Mouse (Mus musculus): ENCODE measurements at regions not wholly inside any gene's neighbourhood (a gene's known extent, or its start where the extent isn't known, plus 50 kb on each side); places are given as distances from the start of the nearest gene placed in this dataset.
A peak's percentile ranks its signal among the peaks of the same experiment; 100 is the strongest.

DNA sequence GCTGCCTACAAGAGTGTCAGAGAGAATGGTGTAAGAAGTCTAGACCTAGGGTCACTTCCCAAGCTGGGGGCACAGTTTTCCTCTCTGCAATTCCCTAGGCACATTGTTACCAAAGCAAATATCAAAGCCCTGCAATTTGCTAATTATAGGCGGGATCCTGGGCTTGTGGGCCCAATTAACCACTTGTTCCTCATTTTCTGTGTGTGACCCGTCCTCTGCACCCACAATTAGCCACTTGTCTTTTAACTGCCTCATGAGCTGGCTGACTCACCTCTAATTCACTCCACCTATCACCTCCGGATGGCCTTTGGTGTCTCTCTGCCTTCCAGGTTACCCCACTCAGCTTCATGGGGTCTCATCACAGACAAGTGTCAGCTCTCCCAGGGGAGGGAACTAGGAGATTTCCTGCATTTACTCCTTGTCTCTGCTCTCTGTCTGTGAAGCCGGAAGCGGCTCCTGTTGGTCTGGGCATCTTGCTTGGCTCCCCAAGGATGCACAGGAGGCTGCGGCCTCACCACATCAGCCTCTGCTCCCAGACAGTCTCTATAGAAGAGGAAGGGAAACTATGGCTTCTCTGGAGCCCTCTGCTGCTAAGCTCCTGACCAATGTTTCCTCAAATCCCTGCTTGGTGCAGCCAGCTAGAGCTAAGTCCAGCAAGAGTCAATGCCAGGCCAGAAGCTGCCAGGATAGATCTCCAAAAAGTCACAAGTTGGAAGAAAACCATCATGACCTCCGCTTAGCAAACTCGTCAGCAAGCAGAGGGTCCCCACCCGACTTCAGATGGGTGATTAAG is 73.2 kb upstream of the Hes1 start:
- Histone ChIP-seq H3K4me2 (ENCODE audit: low read depth, low read length) (no peak overlapping the region), H3K9ac (ENCODE audit: low read length) (no peak overlapping the region), H3K4me3 (ENCODE audit: low read length) (no peak overlapping the region), H3K36me3 (ENCODE audit: control insufficient read depth, insufficient read depth) (no peaks in the 10 kb centered on the region), H3K4me1 (ENCODE audit: control insufficient read depth, insufficient read depth, low read length) (peaks cover 4% of the 10 kb centered on the region), H3K27me3 (ENCODE audit: control insufficient read depth, insufficient read depth, low read length) (no peaks in the 10 kb centered on the region), H3K9me3 (replicated peaks; ENCODE audit: control insufficient read depth, low read length) (no peaks in the 10 kb centered on the region), H3K27ac (ENCODE audit: low read length) (no peak overlapping the region)
- WGBS, result 78% methylated on average over 9 of the region's 9 CpGs
- no peak for ATAC-seq (replicated peaks; ENCODE audit: extremely low read depth, insufficient read depth, low FRiP score)

DNA sequence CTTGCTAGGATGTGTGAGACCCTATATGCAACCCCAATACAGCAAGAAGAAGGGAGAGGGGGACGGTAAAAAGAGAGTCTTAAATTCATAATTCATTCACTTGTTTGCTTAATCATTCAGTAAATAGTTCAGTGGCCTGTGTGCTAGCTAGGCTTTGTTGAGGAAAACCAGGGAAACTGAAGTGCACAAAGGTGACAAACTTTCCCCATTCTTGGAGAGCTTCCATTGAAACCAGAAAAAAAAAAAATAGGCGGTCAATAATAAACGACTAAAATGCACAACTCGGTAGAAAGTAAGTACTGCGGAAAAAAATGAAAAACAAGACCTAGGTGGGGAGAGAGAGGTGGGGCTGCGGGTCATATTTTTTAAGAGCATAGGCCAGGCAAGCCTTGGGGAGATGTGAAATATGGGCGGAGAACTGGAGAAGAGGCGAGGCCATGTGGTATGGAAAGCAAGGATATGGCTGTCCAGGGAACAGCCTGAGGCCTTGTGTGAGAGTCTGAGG is 72.3 kb upstream of the Hes1 start:
- WGBS, result 87% methylated on average over 8 of the region's 8 CpGs
- no peak for ATAC-seq (replicated peaks; ENCODE audit: extremely low read depth, insufficient read depth, low FRiP score)
- H3K4me2 ChIP-seq (ENCODE audit: low read depth, low read length), result no peak overlapping the region
- no peaks in the 10 kb centered on the region for H3K36me3 ChIP-seq (ENCODE audit: control insufficient read depth, insufficient read depth)
- H3K9me3 ChIP-seq (replicated peaks; ENCODE audit: control insufficient read depth, low read length), result no peaks in the 10 kb centered on the region
- H3K27ac ChIP-seq (ENCODE audit: low read length), result no peak overlapping the region
- H3K9ac ChIP-seq (ENCODE audit: low read length), result no peak overlapping the region
- H3K4me3 ChIP-seq (ENCODE audit: low read length), result no peak overlapping the region
- H3K27me3 ChIP-seq (ENCODE audit: control insufficient read depth, insufficient read depth, low read length), result no peaks in the 10 kb centered on the region
- H3K4me1 ChIP-seq (ENCODE audit: control insufficient read depth, insufficient read depth, low read length), result peaks cover 9% of the 10 kb centered on the region

DNA sequence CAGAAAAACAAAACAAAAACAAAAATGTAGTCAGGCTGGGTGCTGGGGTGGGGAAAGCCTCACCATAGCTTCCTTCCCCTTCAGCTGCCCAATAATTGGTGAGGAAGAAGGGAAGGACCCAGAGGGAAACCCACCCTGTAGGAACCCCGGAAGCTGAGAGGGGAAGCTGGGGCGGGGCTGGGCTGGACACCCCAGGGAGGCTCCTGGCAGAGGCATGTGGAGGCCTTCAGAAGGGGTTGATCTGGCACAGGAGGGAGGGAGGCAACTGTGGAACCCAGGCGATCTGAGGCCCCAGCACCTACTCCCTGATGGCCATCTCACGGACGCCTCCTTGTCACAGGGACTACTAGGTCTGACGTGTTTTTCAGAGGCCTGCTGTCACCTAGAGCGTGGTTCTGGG is 71.1 kb upstream of the Hes1 start:
- H3K9me3 ChIP-seq (replicated peaks; ENCODE audit: control insufficient read depth, low read length), result no peaks in the 10 kb centered on the region
- WGBS, result 75% methylated on average over 7 of the region's 7 CpGs
- no peak overlapping the region for H3K27ac ChIP-seq (ENCODE audit: low read length)
- no peaks in the 10 kb centered on the region for H3K27me3 ChIP-seq (ENCODE audit: control insufficient read depth, insufficient read depth, low read length)
- H3K36me3 ChIP-seq (ENCODE audit: control insufficient read depth, insufficient read depth), result no peaks in the 10 kb centered on the region
- no peak overlapping the region for H3K4me3 ChIP-seq (ENCODE audit: low read length)
- no peak overlapping the region for H3K4me2 ChIP-seq (ENCODE audit: low read depth, low read length)
- H3K4me1 ChIP-seq (ENCODE audit: control insufficient read depth, insufficient read depth, low read length), result peaks cover 9% of the 10 kb centered on the region
- no peak for ATAC-seq (replicated peaks; ENCODE audit: extremely low read depth, insufficient read depth, low FRiP score)
- no peak overlapping the region for H3K9ac ChIP-seq (ENCODE audit: low read length)

DNA sequence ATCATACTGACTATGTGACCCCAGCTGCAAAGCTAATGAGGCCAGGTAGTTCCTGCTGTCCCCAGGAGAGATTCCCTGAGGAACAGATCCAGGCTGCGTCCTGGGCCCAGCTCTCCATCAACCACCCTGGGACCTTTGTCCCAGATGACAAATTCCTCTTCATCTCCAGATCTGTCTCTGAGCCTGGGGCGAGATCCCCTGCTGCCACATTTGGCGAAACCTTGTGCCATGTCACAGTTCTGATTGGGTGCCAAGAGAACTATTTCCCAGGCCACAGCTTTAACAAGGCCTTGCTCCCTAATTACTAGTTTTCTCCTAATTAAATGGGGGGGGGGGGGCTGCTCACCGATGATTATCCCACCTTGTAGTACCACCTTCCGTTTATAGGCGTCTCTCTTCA is 70.6 kb upstream of the Hes1 start:
- Histone ChIP-seq H3K36me3 (ENCODE audit: control insufficient read depth, insufficient read depth) (no peaks in the 10 kb centered on the region), H3K9me3 (replicated peaks; ENCODE audit: control insufficient read depth, low read length) (no peaks in the 10 kb centered on the region), H3K4me1 (ENCODE audit: control insufficient read depth, insufficient read depth, low read length) (peaks cover 9% of the 10 kb centered on the region), H3K9ac (ENCODE audit: low read length) (no peak overlapping the region), H3K27me3 (ENCODE audit: control insufficient read depth, insufficient read depth, low read length) (no peaks in the 10 kb centered on the region), H3K4me3 (ENCODE audit: low read length) (no peak overlapping the region), H3K27ac (ENCODE audit: low read length) (no peak overlapping the region), H3K4me2 (ENCODE audit: low read depth, low read length) (no peak overlapping the region)
- WGBS, result 72% methylated on average over 6 of the region's 6 CpGs
- no peak for ATAC-seq (replicated peaks; ENCODE audit: extremely low read depth, insufficient read depth, low FRiP score)

DNA sequence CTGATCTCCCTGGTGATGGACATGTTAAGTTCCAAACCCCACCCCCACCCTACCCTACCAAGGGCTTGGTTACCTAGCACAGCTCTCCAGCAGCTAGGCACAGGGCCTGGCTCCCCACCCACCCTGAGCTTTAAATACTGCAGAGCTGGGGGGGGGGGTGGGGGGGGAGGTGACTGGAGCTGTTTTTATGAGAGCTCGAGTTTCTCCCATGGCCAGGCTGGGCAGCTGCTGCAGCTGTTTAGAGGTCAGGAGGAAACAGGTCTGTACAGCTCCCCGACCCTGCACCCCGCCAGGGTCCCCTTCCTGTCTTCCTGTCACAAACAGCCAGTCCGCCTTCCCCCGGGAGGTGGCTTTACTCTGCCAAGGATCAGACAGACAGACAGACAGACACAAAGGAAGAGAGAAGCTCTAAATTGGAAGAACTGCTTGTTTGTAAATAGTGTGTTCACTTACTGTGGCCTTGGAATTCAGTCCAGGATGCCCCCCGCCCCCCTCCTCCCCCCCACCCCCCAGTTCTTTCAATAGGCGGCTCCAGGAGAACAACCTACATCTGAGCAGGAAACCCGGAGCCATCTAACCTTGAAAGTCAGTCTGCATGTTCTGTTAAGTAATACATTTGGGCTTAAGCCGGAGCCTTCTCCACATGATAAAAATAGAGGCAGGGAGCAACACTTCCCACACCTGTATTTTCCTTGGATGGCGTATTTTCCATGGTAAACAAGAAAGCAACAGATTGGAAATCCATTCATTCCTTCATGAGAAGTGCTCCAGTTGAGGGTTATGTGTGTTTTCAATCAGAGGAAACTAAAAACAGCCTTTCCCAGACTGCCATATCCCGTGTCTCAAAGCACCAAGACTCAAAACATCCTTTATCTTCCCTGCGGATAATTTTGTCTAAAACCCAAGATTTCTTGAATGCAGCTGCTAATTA is 67.8 kb upstream of the Hes1 start:
- WGBS, result 36% methylated on average over 12 of the region's 12 CpGs
- Histone ChIP-seq H3K27ac (ENCODE audit: low read length) (peak overlapping the region; percentile 41), H3K4me3 (ENCODE audit: low read length) (no peak overlapping the region), H3K9me3 (replicated peaks; ENCODE audit: control insufficient read depth, low read length) (no peaks in the 10 kb centered on the region), H3K36me3 (ENCODE audit: control insufficient read depth, insufficient read depth) (no peaks in the 10 kb centered on the region), H3K27me3 (ENCODE audit: control insufficient read depth, insufficient read depth, low read length) (no peaks in the 10 kb centered on the region), H3K9ac (ENCODE audit: low read length) (no peak overlapping the region), H3K4me2 (ENCODE audit: low read depth, low read length) (peak overlapping the region; percentile 18), H3K4me1 (ENCODE audit: control insufficient read depth, insufficient read depth, low read length) (peaks cover 9% of the 10 kb centered on the region)
- peak; percentile 66 for ATAC-seq (replicated peaks; ENCODE audit: extremely low read depth, insufficient read depth, low FRiP score)

DNA sequence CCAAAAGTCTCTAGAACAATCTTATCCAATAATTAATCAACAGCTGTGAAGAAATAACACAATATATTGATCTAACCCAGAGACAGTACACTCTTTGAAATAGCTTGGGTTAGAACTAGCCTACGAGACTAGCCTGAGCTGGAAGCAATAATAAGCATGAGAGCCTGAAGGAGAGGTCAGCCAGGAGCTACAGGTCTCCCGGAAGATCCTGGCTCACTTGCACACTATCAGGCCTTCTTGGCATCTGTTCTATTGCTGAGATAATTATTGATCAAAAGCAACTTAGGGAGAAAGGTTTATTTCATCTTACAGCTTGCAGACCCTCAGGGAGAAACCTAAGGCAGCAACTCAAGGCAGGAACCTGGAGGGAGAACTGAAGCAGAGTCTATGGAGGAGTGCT is 64.0 kb upstream of the Hes1 start:
- H3K4me2 ChIP-seq (ENCODE audit: low read depth, low read length), result no peak overlapping the region
- WGBS, result 70% methylated on average over 2 of the region's 2 CpGs
- no peak for ATAC-seq (replicated peaks; ENCODE audit: extremely low read depth, insufficient read depth, low FRiP score)
- H3K4me1 ChIP-seq (ENCODE audit: control insufficient read depth, insufficient read depth, low read length), result peaks cover 16% of the 10 kb centered on the region
- H3K9me3 ChIP-seq (replicated peaks; ENCODE audit: control insufficient read depth, low read length), result no peaks in the 10 kb centered on the region
- no peak overlapping the region for H3K9ac ChIP-seq (ENCODE audit: low read length)
- H3K4me3 ChIP-seq (ENCODE audit: low read length), result no peak overlapping the region
- no peak overlapping the region for H3K27ac ChIP-seq (ENCODE audit: low read length)
- H3K27me3 ChIP-seq (ENCODE audit: control insufficient read depth, insufficient read depth, low read length), result no peaks in the 10 kb centered on the region
- no peaks in the 10 kb centered on the region for H3K36me3 ChIP-seq (ENCODE audit: control insufficient read depth, insufficient read depth)

DNA sequence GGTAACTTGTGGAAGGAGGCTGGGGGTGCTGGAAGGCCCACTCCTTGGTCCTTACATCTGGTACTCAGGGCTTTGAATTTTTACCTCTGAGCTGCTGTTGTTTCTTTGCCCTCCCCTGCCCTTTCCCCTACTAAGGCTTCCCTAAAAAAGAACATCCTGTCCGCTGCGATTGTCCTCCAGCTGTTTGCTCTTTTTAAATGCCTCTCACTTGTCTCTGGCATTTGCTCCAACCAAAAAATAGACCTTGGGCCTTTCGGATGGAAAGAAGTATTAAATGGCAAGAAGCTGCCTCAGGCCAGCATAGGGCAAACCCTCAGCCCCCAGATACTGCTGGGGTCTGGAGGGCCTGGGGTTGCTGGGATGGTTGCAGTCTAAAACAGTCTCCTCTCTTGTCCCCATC is 59.1 kb upstream of the Hes1 start:
- 58% methylated on average over 3 of the region's 3 CpGs for WGBS
- Histone ChIP-seq H3K27me3 (ENCODE audit: control insufficient read depth, insufficient read depth, low read length) (peaks cover 6% of the 10 kb centered on the region), H3K27ac (ENCODE audit: low read length) (no peak overlapping the region), H3K9ac (ENCODE audit: low read length) (no peak overlapping the region), H3K4me3 (ENCODE audit: low read length) (no peak overlapping the region), H3K4me2 (ENCODE audit: low read depth, low read length) (no peak overlapping the region), H3K36me3 (ENCODE audit: control insufficient read depth, insufficient read depth) (no peaks in the 10 kb centered on the region), H3K4me1 (ENCODE audit: control insufficient read depth, insufficient read depth, low read length) (peaks cover 29% of the 10 kb centered on the region), H3K9me3 (replicated peaks; ENCODE audit: control insufficient read depth, low read length) (no peaks in the 10 kb centered on the region)
- no peak for ATAC-seq (replicated peaks; ENCODE audit: extremely low read depth, insufficient read depth, low FRiP score)

DNA sequence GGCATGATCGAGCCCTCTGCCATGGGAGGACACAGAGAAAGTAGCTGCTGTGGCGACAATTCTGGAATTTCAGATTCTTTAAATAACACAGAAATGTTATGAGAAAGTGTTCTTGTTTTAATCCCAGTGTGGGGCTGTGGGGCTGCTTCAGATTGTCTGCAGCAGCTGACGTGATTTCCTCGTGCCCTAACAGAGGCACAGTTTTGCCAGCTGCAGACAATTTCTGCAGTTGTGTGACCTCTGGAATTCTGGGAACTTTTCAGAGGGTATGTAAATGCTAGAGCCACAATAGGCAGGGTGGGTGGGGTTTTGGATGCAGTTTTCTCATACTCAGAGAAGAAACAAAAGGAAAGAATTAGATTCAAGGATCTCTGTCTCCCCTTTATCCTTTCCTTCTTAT is 57.4 kb upstream of the Hes1 start:
- H3K27me3 ChIP-seq (ENCODE audit: control insufficient read depth, insufficient read depth, low read length), result peaks cover 6% of the 10 kb centered on the region
- H3K9me3 ChIP-seq (replicated peaks; ENCODE audit: control insufficient read depth, low read length), result no peaks in the 10 kb centered on the region
- no peak overlapping the region for H3K4me2 ChIP-seq (ENCODE audit: low read depth, low read length)
- no peak overlapping the region for H3K27ac ChIP-seq (ENCODE audit: low read length)
- no peak overlapping the region for H3K9ac ChIP-seq (ENCODE audit: low read length)
- H3K4me3 ChIP-seq (ENCODE audit: low read length), result no peak overlapping the region
- WGBS, result 73% methylated on average over 4 of the region's 4 CpGs
- peaks cover 29% of the 10 kb centered on the region for H3K4me1 ChIP-seq (ENCODE audit: control insufficient read depth, insufficient read depth, low read length)
- no peak for ATAC-seq (replicated peaks; ENCODE audit: extremely low read depth, insufficient read depth, low FRiP score)
- H3K36me3 ChIP-seq (ENCODE audit: control insufficient read depth, insufficient read depth), result no peaks in the 10 kb centered on the region

Data from heart, embryonic 16.5 days (tissue).